Mouse (Mus musculus) cortical plate, adult 2 months (tissue): ENCODE data around the gene Med6.

Source experiments
- CTCF ChIP-seq: fragments of 200-500 bp; IDR thresholded peaks from 2 replicates; pipeline ENCODE4 v1.5.1; 2011; ENCODE audit warnings: mild to moderate bottlenecking, control low read depth, low read length; ENCODE audit not compliant: insufficient read depth; ENCODE audit errors: extremely low read depth
- POLR2A ChIP-seq: fragments of 200-500 bp; IDR thresholded peaks from 2 replicates; pipeline ENCODE4 v1.6.1; 2011; ENCODE audit warnings: mild to moderate bottlenecking, low read length, control low read depth; ENCODE audit not compliant: insufficient read depth; ENCODE audit errors: extremely low read depth

DNA sequence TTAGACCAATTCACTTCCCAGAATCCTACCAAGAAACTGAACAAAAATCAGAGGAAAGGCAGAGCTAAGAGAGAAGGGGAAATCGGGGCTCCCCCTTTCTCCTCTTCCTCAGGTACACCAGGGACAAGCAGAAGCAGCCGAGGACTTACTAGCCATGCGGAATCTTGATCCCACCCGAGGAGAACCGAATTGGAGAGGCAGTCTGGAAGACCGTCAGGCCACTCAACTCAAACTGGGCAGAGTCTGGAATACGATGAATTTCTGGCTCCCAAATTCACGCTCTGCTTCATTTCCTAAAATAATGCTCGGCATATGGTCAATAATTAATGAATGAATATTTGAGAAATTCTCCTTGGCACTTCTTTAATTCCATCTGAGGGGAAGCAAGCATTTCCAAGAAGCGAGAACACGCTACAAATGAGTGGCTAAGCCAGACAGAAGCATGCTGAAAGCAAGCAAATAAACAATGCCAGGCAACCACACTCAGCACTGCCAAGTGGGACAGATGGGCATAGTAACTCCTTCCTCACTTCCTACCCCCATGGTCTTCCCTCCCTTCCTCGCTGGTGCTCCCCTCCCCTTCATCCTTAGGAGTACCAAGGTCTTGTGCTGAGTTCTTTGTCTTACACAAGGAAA is 31.5 kb upstream of the Med6 start:
- no peak for TF ChIP-seq CTCF
- TF ChIP-seq POLR2A = no peak
